Mouse (Mus musculus): Measurements from ENCODE around the gene Wnt2. TPM values are rescaled to one million over a fixed set of nuclear protein-coding genes. Genes with fewer than 3 reads are reported as not detected.

Wnt2 gene
- polyA plus RNA-seq, 1 experiment from 2014 or later, result 0.33 TPM

GRCm38 (mm10) chr6:18031509-18032010 is 1.2 kb upstream of the Wnt2 start:
- H3K4me2 ChIP-seq (ENCODE audit: low read depth, low read length), result peak overlapping the region; percentile 84
- peak overlapping the region; percentile 51 for H3K4me3 ChIP-seq (ENCODE audit: low read length)
- H3K27me3 ChIP-seq (replicated peaks; ENCODE audit: control insufficient read depth, insufficient read depth, low read length), result peaks cover 41% of the 10 kb centered on the region
- peaks cover 16% of the 10 kb centered on the region for H3K4me1 ChIP-seq (ENCODE audit: control insufficient read depth, insufficient read depth, low read length)
- peak overlapping the region; percentile 39 for H3K9ac ChIP-seq (ENCODE audit: low read depth, low read length)
- H3K36me3 ChIP-seq (ENCODE audit: control insufficient read depth, insufficient read depth, low read length), result no peaks in the 10 kb centered on the region
- H3K9me3 ChIP-seq (ENCODE audit: control insufficient read depth, low read length), result no peaks in the 10 kb centered on the region
- peak; percentile 76 for ATAC-seq
- no peak overlapping the region for H3K27ac ChIP-seq (ENCODE audit: low read length)
- 1% methylated on average over 29 of the region's 29 CpGs for WGBS

GRCm38 (mm10) chr6:18030868-18031508 is 603 bp upstream of the Wnt2 start:
- Histone ChIP-seq H3K27ac (ENCODE audit: low read length) (no peak overlapping the region), H3K9ac (ENCODE audit: low read depth, low read length) (no peak overlapping the region), H3K4me3 (ENCODE audit: low read length) (peak overlapping the region; percentile 51), H3K9me3 (ENCODE audit: control insufficient read depth, low read length) (no peaks in the 10 kb centered on the region), H3K27me3 (replicated peaks; ENCODE audit: control insufficient read depth, insufficient read depth, low read length) (peaks cover 41% of the 10 kb centered on the region), H3K36me3 (ENCODE audit: control insufficient read depth, insufficient read depth, low read length) (no peaks in the 10 kb centered on the region), H3K4me2 (ENCODE audit: low read depth, low read length) (peak overlapping the region; percentile 84), H3K4me1 (ENCODE audit: control insufficient read depth, insufficient read depth, low read length) (peaks cover 16% of the 10 kb centered on the region)
- 10% methylated on average over 12 of the region's 12 CpGs for WGBS
- ATAC-seq, result peak; percentile 36

GRCm38 (mm10) chr6:18024133-18024794 is 6.1 kb downstream of the Wnt2 start:
- no peaks in the 10 kb centered on the region for H3K36me3 ChIP-seq (ENCODE audit: control insufficient read depth, insufficient read depth, low read length)
- H3K27me3 ChIP-seq (replicated peaks; ENCODE audit: control insufficient read depth, insufficient read depth, low read length), result peaks cover 7% of the 10 kb centered on the region
- no peak overlapping the region for H3K9ac ChIP-seq (ENCODE audit: low read depth, low read length)
- H3K4me1 ChIP-seq (ENCODE audit: control insufficient read depth, insufficient read depth, low read length), result no peaks in the 10 kb centered on the region
- no peak overlapping the region for H3K4me2 ChIP-seq (ENCODE audit: low read depth, low read length)
- WGBS, result 88% methylated on average over 8 of the region's 8 CpGs
- no peak overlapping the region for H3K4me3 ChIP-seq (ENCODE audit: low read length)
- H3K9me3 ChIP-seq (ENCODE audit: control insufficient read depth, low read length), result no peaks in the 10 kb centered on the region
- H3K27ac ChIP-seq (ENCODE audit: low read length), result no peak overlapping the region
- no peak for ATAC-seq

DNA sequence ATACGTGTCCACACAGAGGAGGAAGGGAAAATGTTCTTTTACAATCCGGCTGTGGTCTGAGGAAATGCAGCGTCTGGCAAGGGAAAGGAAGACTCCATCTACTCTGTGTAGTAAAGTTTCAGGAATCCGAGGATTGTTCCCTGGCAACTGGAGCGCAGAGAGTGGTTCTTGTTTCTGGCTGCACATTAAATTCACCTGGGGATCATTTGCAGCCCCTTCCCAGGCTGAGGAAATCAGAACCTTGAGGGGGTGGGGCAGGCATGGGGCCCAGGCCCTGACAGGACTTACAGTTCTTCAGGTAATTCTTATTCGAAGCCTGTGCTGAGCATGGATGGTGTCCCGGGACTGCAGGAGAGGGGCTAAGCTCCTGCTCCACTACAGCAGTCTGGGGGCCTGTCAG is 17.0 kb downstream of the Wnt2 start:
- H3K9ac ChIP-seq (ENCODE audit: low read depth, low read length), result no peak overlapping the region
- H3K27ac ChIP-seq (ENCODE audit: low read length), result no peak overlapping the region

DNA sequence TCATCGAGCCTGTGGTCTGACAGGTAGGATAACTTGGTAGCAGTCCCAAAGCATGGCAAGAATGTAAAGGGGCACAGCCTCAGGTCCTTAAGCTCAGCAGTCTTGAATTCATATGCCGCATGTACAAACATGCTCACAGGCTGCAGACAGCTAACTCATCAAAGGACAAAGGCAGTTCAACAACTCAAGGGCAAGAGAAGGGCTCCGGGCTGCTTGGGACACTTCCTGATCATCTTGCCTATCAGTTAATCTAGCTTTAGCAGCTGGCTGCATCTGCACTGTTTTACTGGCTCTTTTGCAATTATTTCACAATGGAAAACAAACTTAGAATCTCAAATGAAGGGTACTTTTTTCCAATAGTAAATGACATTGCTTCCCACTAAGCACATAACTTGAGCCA is 23.0 kb downstream of the Wnt2 start:
- 71% methylated on average over 3 of the region's 3 CpGs for WGBS
- H3K36me3 ChIP-seq (ENCODE audit: control insufficient read depth, insufficient read depth, low read length), result no peaks in the 10 kb centered on the region
- no peaks in the 10 kb centered on the region for H3K4me1 ChIP-seq (ENCODE audit: control insufficient read depth, insufficient read depth, low read length)
- H3K9ac ChIP-seq (ENCODE audit: low read depth, low read length), result no peak overlapping the region
- H3K27ac ChIP-seq (ENCODE audit: low read length), result no peak overlapping the region
- no peak overlapping the region for H3K4me3 ChIP-seq (ENCODE audit: low read length)
- H3K27me3 ChIP-seq (replicated peaks; ENCODE audit: control insufficient read depth, insufficient read depth, low read length), result no peaks in the 10 kb centered on the region
- ATAC-seq, result no peak
- no peaks in the 10 kb centered on the region for H3K9me3 ChIP-seq (ENCODE audit: control insufficient read depth, low read length)
- H3K4me2 ChIP-seq (ENCODE audit: low read depth, low read length), result no peak overlapping the region

More for the DNA sequence above, 17.0 kb downstream of the Wnt2 start:
- Histone ChIP-seq H3K4me2 (ENCODE audit: low read depth, low read length) (no peak overlapping the region), H3K9me3 (ENCODE audit: control insufficient read depth, low read length) (no peaks in the 10 kb centered on the region), H3K4me1 (ENCODE audit: control insufficient read depth, insufficient read depth, low read length) (no peaks in the 10 kb centered on the region), H3K4me3 (ENCODE audit: low read length) (no peak overlapping the region), H3K36me3 (ENCODE audit: control insufficient read depth, insufficient read depth, low read length) (no peaks in the 10 kb centered on the region), H3K27me3 (replicated peaks; ENCODE audit: control insufficient read depth, insufficient read depth, low read length) (no peaks in the 10 kb centered on the region)
- 68% methylated on average over 7 of the region's 7 CpGs for WGBS
- no peak for ATAC-seq

GRCm38 (mm10) chr6:18002065-18002464 is 28.3 kb downstream of the Wnt2 start:
- H3K36me3 ChIP-seq (ENCODE audit: control insufficient read depth, insufficient read depth, low read length), result no peaks in the 10 kb centered on the region
- H3K4me2 ChIP-seq (ENCODE audit: low read depth, low read length), result no peak overlapping the region
- no peaks in the 10 kb centered on the region for H3K9me3 ChIP-seq (ENCODE audit: control insufficient read depth, low read length)
- WGBS, result 89% methylated on average over 6 of the region's 6 CpGs
- no peaks in the 10 kb centered on the region for H3K4me1 ChIP-seq (ENCODE audit: control insufficient read depth, insufficient read depth, low read length)
- H3K9ac ChIP-seq (ENCODE audit: low read depth, low read length), result no peak overlapping the region
- no peak overlapping the region for H3K4me3 ChIP-seq (ENCODE audit: low read length)
- no peak overlapping the region for H3K27ac ChIP-seq (ENCODE audit: low read length)
- no peaks in the 10 kb centered on the region for H3K27me3 ChIP-seq (replicated peaks; ENCODE audit: control insufficient read depth, insufficient read depth, low read length)
- no peak for ATAC-seq

GRCm38 (mm10) chr6:17998497-17998896 is 31.9 kb downstream of the Wnt2 start:
- no peak for ATAC-seq
- Histone ChIP-seq H3K27ac (ENCODE audit: low read length) (no peak overlapping the region), H3K4me3 (ENCODE audit: low read length) (no peak overlapping the region), H3K4me2 (ENCODE audit: low read depth, low read length) (no peak overlapping the region), H3K36me3 (ENCODE audit: control insufficient read depth, insufficient read depth, low read length) (no peaks in the 10 kb centered on the region), H3K9ac (ENCODE audit: low read depth, low read length) (no peak overlapping the region), H3K9me3 (ENCODE audit: control insufficient read depth, low read length) (no peaks in the 10 kb centered on the region), H3K27me3 (replicated peaks; ENCODE audit: control insufficient read depth, insufficient read depth, low read length) (no peaks in the 10 kb centered on the region), H3K4me1 (ENCODE audit: control insufficient read depth, insufficient read depth, low read length) (no peaks in the 10 kb centered on the region)
- 51% methylated on average over 4 of the region's 4 CpGs for WGBS

DNA sequence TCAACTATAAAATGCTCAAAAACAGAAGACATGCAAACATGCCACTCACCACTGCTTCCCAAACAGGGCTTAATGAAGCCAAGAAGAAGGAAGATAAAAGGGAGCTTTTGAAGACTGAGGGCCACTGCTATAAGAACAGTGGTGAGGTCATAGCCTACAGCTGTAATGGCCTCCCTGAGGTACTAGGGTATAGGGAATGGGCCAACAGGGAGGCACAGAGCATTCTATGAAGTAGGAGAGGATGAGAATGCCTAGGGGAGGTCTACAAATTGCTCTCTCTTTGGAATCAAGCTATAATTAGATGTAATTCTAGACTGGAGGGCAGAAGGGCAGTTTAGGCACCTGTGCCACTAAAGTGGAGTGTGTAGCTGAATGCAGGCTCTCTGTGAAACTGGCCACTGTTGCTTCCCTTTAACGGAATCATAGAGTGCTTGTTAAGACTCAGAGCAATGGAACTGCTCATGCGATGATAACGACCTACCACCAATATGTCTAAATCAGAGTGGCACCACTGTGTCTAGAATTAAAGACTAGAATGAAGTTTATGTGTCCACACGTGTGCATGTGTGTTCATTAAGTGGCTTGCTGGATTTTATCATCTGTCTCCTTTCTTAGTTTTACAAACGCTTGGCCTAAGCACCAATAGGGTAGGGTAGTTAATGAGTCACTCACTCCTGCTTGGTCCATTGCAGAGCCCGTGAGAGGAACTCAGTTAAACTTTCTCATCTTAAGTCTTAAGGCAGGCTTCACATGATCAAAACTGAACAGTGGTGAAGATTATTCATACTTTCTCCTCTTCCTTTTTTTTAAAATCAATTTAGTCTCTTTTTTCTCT is 35.2 kb downstream of the Wnt2 start:
- Histone ChIP-seq H3K27ac (ENCODE audit: low read length) (no peak overlapping the region), H3K9me3 (ENCODE audit: control insufficient read depth, low read length) (no peaks in the 10 kb centered on the region), H3K4me1 (ENCODE audit: control insufficient read depth, insufficient read depth, low read length) (no peaks in the 10 kb centered on the region), H3K4me2 (ENCODE audit: low read depth, low read length) (no peak overlapping the region), H3K27me3 (replicated peaks; ENCODE audit: control insufficient read depth, insufficient read depth, low read length) (no peaks in the 10 kb centered on the region), H3K4me3 (ENCODE audit: low read length) (no peak overlapping the region), H3K9ac (ENCODE audit: low read depth, low read length) (no peak overlapping the region), H3K36me3 (ENCODE audit: control insufficient read depth, insufficient read depth, low read length) (no peaks in the 10 kb centered on the region)
- no peak for ATAC-seq
- WGBS, result 75% methylated on average over 6 of the region's 6 CpGs

DNA sequence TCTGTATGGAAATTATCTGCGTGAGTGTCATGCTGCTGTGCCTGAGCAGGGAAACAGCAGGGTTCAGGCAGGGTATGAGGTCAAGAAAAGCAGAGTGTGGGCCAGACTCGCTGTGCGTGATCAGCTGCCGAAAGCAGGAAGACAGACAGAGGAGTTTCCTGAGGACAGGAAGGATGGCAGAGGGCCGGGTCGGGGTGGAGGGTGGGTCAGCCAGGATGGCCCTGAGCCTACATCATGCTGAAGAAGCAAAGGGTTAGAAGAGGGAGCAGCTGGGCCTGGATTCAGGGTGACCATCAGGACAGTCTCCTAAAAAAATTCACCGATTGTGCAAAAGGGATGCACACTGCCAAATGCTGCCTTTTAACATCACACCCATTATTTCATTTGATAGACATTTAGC is 38.8 kb downstream of the Wnt2 start:
- ATAC-seq, result no peak
- H3K27me3 ChIP-seq (replicated peaks; ENCODE audit: control insufficient read depth, insufficient read depth, low read length), result no peaks in the 10 kb centered on the region
- no peaks in the 10 kb centered on the region for H3K36me3 ChIP-seq (ENCODE audit: control insufficient read depth, insufficient read depth, low read length)
- no peak overlapping the region for H3K9ac ChIP-seq (ENCODE audit: low read depth, low read length)
- H3K4me3 ChIP-seq (ENCODE audit: low read length), result no peak overlapping the region
- no peaks in the 10 kb centered on the region for H3K4me1 ChIP-seq (ENCODE audit: control insufficient read depth, insufficient read depth, low read length)
- WGBS, result 59% methylated on average over 7 of the region's 7 CpGs
- H3K9me3 ChIP-seq (ENCODE audit: control insufficient read depth, low read length), result no peaks in the 10 kb centered on the region
- H3K4me2 ChIP-seq (ENCODE audit: low read depth, low read length), result no peak overlapping the region
- H3K27ac ChIP-seq (ENCODE audit: low read length), result no peak overlapping the region

Data from intestine, embryonic 16.5 days (tissue).